Mouse (Mus musculus) bone marrow macrophage, adult 2 months (primary cell): Measurements from ENCODE around the gene Cnfn. TPM values are rescaled to one million over a fixed set of nuclear protein-coding genes. Genes with fewer than 3 reads are reported as not detected.

Experiments
- H3K27ac ChIP-seq: 2 replicates; pipeline ENCODE4 v1.5.1; 2012; ENCODE audit warnings: low read depth, low read length; ENCODE audit not compliant: insufficient read depth
- H3K4me1 ChIP-seq: 2 replicates; pipeline ENCODE4 v1.6.1; 2012; ENCODE audit warnings: low read length; ENCODE audit not compliant: control insufficient read depth, insufficient read depth
- H3K4me3 ChIP-seq: 2 replicates; pipeline ENCODE4 v1.5.1; 2012; ENCODE audit warnings: mild to moderate bottlenecking, low read length, moderate library complexity; ENCODE audit not compliant: insufficient read depth
- CTCF ChIP-seq: IDR thresholded peaks from 2 replicates; pipeline ENCODE4 v1.5.1; 2012; ENCODE audit warnings: low read depth, mild to moderate bottlenecking, low read length, moderate library complexity
- POLR2A ChIP-seq: IDR thresholded peaks from 2 replicates; pipeline ENCODE4 v1.6.1; 2012; ENCODE audit warnings: mild to moderate bottlenecking, low read depth, low read length, borderline replicate concordance
- polyA plus RNA-seq: library from polyadenylated mRNA; stranded (reverse); fragments of >200 nt; gene quantifications from 2 replicates; pipeline ENCODE4 v1.2.4, GENCODE M21; 2012; ENCODE audit not compliant: missing spikeins, insufficient read depth, insufficient read length

Cnfn gene
- polyA plus RNA-seq, 1 experiment: not detected

- peaks cover 34% of the 10 kb centered on the region for H3K4me1 ChIP-seq
- no peak overlapping the region for H3K4me3 ChIP-seq
- TF ChIP-seq POLR2A: no peak
- no peak for TF ChIP-seq CTCF
- no peak overlapping the region for H3K27ac ChIP-seq
These were observed 20.7 kb upstream of the Cnfn start for GRCm38 (mm10) chr7:25390054-25390770.

GRCm38 (mm10) chr7:25388916-25389315, 19.4 kb upstream of the Cnfn start:
- peaks cover 36% of the 10 kb centered on the region for H3K4me1 ChIP-seq
- H3K27ac ChIP-seq: no peak overlapping the region
- TF ChIP-seq CTCF (no peak), POLR2A (no peak)
- H3K4me3 ChIP-seq: no peak overlapping the region

GRCm38 (mm10) chr7:25387811-25388440, 18.4 kb upstream of the Cnfn start:
- no peak for TF ChIP-seq POLR2A
- TF ChIP-seq CTCF: no peak
- Histone ChIP-seq H3K4me1 (peaks cover 28% of the 10 kb centered on the region), H3K27ac (no peak overlapping the region), H3K4me3 (no peak overlapping the region)

DNA sequence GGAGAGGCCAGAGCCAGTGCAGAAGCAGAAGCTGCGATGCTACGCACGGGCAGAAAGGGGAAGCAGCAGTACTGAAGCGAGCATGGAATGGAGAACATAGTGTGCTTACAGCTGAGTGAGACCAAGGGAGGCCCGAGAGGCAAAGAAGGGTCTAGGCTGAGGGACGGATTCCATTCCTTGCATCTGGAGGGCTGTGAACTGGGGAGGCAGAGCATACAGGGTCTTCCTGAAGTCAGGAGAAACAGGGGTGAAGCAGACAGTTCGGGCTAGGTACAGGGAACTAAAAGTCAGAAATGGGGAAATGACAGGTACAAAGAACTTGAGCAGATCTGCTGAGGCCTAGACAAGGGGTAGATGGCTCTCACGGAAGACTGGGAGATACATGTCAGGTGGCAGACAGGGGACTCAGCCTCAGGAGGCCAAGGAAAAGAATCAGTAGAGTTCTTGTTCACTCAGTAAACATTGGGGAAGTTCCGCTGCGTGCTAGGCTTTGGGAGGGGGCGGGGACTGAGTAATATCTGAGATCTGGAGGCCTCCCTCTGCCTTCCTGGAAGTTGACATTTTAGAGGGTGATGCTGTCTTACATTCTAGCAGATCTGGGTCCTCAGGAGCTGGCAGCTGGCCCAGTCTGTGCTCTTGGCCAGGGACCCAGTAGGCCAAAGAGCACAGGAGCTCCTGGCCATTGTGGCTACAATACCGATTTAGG, 16.5 kb upstream of the Cnfn start:
- peak overlapping the region; percentile 98 for H3K27ac ChIP-seq
- peaks cover 28% of the 10 kb centered on the region for H3K4me1 ChIP-seq
- H3K4me3 ChIP-seq: peak overlapping the region; percentile 28
- no peak for TF ChIP-seq POLR2A
- no peak for TF ChIP-seq CTCF

- no peak for TF ChIP-seq CTCF
- no peak overlapping the region for H3K4me3 ChIP-seq
- H3K4me1 ChIP-seq: peaks cover 28% of the 10 kb centered on the region
- no peak overlapping the region for H3K27ac ChIP-seq
These were observed 15.7 kb upstream of the Cnfn start for GRCm38 (mm10) chr7:25385259-25385658.

- no peak overlapping the region for H3K27ac ChIP-seq
- no peak for TF ChIP-seq POLR2A
- TF ChIP-seq CTCF: no peak
- peaks cover 28% of the 10 kb centered on the region for H3K4me1 ChIP-seq
- no peak overlapping the region for H3K4me3 ChIP-seq
These were observed 15.3 kb upstream of the Cnfn start for GRCm38 (mm10) chr7:25384818-25385217.

DNA sequence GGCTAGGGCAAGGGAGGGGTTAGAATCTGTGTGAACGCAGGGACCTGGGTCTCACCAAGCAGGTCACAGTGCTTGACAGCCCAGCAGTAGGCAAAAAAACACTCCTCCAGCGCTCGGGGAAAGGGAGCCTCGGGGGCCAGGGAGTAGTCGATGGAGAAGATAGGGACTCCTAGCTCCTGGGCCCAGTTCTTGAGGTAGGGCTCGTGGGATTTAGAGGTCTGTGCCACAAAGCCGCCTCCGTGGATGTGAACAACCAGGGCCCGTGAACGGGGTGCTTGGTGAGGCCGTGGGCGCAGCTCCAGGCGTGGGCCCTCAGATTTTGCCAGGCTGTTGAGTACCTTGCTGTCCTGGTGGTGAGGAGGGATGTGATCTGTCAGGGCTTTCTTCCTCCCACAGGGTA, 14.8 kb upstream of the Cnfn start:
- H3K4me3 ChIP-seq: no peak overlapping the region
- TF ChIP-seq CTCF (no peak), POLR2A (no peak)
- peaks cover 28% of the 10 kb centered on the region for H3K4me1 ChIP-seq
- no peak overlapping the region for H3K27ac ChIP-seq

DNA sequence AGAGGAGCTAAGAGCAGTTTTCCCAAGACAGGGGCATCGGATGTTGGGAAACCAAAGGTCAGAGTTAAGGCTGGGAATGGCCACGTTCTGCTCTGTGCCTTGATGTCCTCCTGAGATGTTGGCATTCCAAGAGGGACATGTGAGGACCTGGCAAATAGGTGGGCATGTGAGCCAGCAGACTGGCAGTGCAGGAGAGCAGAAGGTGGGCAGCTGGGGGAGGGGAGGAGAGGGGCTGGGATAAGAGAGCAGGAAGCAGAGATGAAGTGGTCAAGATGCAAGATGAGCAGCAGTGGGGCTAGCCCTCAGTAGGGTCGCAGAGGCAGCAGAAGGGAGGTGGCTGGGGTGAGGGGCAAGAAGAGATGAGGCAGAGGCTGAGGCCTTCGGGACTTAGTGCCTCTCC, 14.4 kb upstream of the Cnfn start:
- no peak overlapping the region for H3K27ac ChIP-seq

DNA sequence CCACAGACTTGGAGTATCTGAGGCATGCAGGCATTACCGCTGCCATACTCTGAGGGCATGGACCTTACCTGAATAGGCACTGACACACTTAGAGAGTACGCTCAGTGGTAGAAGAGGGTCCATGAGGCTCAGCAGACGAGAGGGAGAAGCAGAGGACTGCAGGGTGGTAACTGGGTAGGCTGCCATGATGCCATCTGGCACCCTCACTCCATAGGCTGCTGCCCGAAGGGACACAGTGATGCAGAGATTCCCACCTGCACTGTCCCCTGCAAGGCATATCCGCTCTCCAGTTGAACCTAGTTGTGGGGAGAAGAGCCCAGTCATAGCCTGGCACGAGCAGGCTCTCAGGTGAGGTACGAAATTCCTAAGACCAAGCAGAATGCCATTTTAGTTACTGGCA, 13.9 kb upstream of the Cnfn start:
- Histone ChIP-seq H3K4me3 (no peak overlapping the region), H3K4me1 (peaks cover 28% of the 10 kb centered on the region), H3K27ac (no peak overlapping the region)
- no peak for TF ChIP-seq POLR2A
- TF ChIP-seq CTCF: no peak

More for the DNA sequence above, 14.4 kb upstream of the Cnfn start:
- Histone ChIP-seq H3K4me1 (peaks cover 28% of the 10 kb centered on the region), H3K4me3 (no peak overlapping the region)
- TF ChIP-seq CTCF: no peak
- TF ChIP-seq POLR2A: no peak

DNA sequence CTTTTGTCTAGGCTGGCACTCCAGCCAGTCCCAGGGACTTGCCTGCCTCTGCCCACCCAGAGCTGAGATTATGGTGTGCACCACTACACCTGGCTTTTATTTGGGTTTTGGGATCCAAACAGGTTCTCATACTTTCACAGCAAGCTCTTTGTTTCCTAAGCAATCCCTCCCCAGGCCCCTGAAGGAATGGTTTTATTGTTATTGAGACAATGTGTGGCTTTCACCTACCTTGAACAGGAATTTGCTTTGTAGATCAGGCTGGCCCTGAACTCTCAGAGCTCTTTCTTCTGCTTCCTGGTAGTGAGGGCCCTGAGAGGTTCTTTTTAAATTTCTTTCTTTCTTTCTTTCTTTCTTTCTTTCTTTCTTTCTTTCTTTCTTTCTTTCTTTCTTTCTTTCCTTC, 13.0 kb upstream of the Cnfn start:
- H3K4me1 ChIP-seq: peaks cover 28% of the 10 kb centered on the region
- H3K4me3 ChIP-seq: no peak overlapping the region
- no peak overlapping the region for H3K27ac ChIP-seq
- TF ChIP-seq CTCF (no peak), POLR2A (no peak)
